Mouse (Mus musculus) CD4-positive helper T cell, adult 2 months (primary cell): ENCODE measurements around the gene Qser1.

ENCODE experiments used
- DNase-seq: peaks from one replicate; pipeline ENCODE4 v3.0.0-alpha.2; 2012; ENCODE audit warnings: low read depth, missing footprints, low spot score

Gene Qser1

GRCm38 (mm10) chr2:104736241-104736640 is 80.3 kb downstream of the Qser1 start:
- DNase-seq = no peak

GRCm38 (mm10) chr2:104732562-104733256 is 83.9 kb downstream of the Qser1 start:
- no peak for DNase-seq

- DNase-seq = no peak
Observed at GRCm38 (mm10) chr2:104732033-104732444, 84.5 kb downstream of the Qser1 start.

- DNase-seq = no peak
Observed at GRCm38 (mm10) chr2:104727369-104727768, 89.2 kb downstream of the Qser1 start.

- DNase-seq = no peak
Observed at GRCm38 (mm10) chr2:104722021-104722420, 94.5 kb downstream of the Qser1 start.

GRCm38 (mm10) chr2:104717827-104718226 is 98.7 kb downstream of the Qser1 start:
- no peak for DNase-seq

- no peak for DNase-seq
Observed at GRCm38 (mm10) chr2:104717231-104717735, 99.3 kb downstream of the Qser1 start.

- no peak for DNase-seq
Observed at GRCm38 (mm10) chr2:104716279-104716678, 100.3 kb downstream of the Qser1 start, which contains the start of gene Pin1rt1. Pin1rt1 (minus strand) TSS chr2:104716379.

- no peak for DNase-seq
Observed at GRCm38 (mm10) chr2:104714254-104714691, 102.3 kb downstream of the Qser1 start.

- DNase-seq = no peak
Observed at GRCm38 (mm10) chr2:104712486-104712809, 104.1 kb downstream of the Qser1 start.

- peak; percentile 11 for DNase-seq
Observed at GRCm38 (mm10) chr2:104711585-104712485, 104.7 kb downstream of the Qser1 start, which contains the start of gene Tcp11l1. Tcp11l1 (minus strand) TSS chr2:104712169.

GRCm38 (mm10) chr2:104710670-104711370 is 105.7 kb downstream of the Qser1 start:
- DNase-seq = no peak

GRCm38 (mm10) chr2:104709786-104710337 is 106.7 kb downstream of the Qser1 start:
- no peak for DNase-seq
